Mouse (Mus musculus) thymus, adult 2 months (tissue): ENCODE data around the gene Ptpa. TPM values are rescaled to one million over a fixed set of nuclear protein-coding genes. Genes with fewer than 3 reads are reported as not detected.

Source experiments
- DNase-seq: peaks from one replicate; pipeline ENCODE4 v3.0.0; 2021
- H3K27ac ChIP-seq: fragments of 200-500 bp; 2 replicates; pipeline ENCODE4 v1.5.1; 2012; ENCODE audit warnings: low read length, control low read depth; ENCODE audit not compliant: control insufficient read depth, insufficient read depth
- H3K27me3 ChIP-seq: fragments of 200-500 bp; 2 replicates; pipeline ENCODE4 v1.6.1; 2012; ENCODE audit warnings: mild to moderate bottlenecking, low read length, moderate library complexity, mixed read lengths; ENCODE audit not compliant: control insufficient read depth, insufficient read depth
- H3K36me3 ChIP-seq: fragments of 200-500 bp; 2 replicates; pipeline ENCODE4 v1.6.1; 2012; ENCODE audit warnings: mild to moderate bottlenecking, low read length, moderate library complexity; ENCODE audit not compliant: control insufficient read depth, insufficient read depth
- H3K4me1 ChIP-seq: fragments of 200-500 bp; replicated peaks from 2 replicates; pipeline ENCODE4 v1.6.1; 2012; ENCODE audit warnings: low read length; ENCODE audit not compliant: control insufficient read depth, insufficient read depth
- H3K4me3 ChIP-seq: fragments of 200-500 bp; 2 replicates; pipeline ENCODE4 v1.5.1; 2012; ENCODE audit warnings: mild to moderate bottlenecking, low read length, control low read depth, moderate library complexity; ENCODE audit not compliant: control insufficient read depth, insufficient read depth
- CTCF ChIP-seq: fragments of 200-500 bp; IDR thresholded peaks from 2 replicates; pipeline ENCODE4 v1.5.1; 2012; ENCODE audit warnings: mild to moderate bottlenecking, control low read depth, low read length, moderate library complexity, borderline replicate concordance; ENCODE audit not compliant: control insufficient read depth, poor library complexity, insufficient read depth; ENCODE audit errors: extremely low read depth
- POLR2A ChIP-seq: fragments of 200-500 bp; IDR thresholded peaks from 2 replicates; pipeline ENCODE4 v1.6.1; 2012; ENCODE audit warnings: mild to moderate bottlenecking, low read length, control low read depth, moderate library complexity; ENCODE audit not compliant: control insufficient read depth, poor library complexity, insufficient read depth; ENCODE audit errors: extremely low read depth
- WGBS: fragments of 180-500 bp; shearing (Covaris S2); methylation state at CpG from one replicate; pipeline ENCODE4 v1.1.7; 2018; 5-methylcytosine and 5-hydroxymethylcytosine counted together
- polyA plus RNA-seq: library from polyadenylated mRNA; depleted of rRNA; stranded (reverse); fragments of >200 nt; gene quantifications from 2 replicates; pipeline ENCODE4 v1.2.3, GENCODE M21; 2012; rRNA removed

Ptpa gene
- polyA plus RNA-seq: 180 and 227 TPM in 2 replicates

DNA sequence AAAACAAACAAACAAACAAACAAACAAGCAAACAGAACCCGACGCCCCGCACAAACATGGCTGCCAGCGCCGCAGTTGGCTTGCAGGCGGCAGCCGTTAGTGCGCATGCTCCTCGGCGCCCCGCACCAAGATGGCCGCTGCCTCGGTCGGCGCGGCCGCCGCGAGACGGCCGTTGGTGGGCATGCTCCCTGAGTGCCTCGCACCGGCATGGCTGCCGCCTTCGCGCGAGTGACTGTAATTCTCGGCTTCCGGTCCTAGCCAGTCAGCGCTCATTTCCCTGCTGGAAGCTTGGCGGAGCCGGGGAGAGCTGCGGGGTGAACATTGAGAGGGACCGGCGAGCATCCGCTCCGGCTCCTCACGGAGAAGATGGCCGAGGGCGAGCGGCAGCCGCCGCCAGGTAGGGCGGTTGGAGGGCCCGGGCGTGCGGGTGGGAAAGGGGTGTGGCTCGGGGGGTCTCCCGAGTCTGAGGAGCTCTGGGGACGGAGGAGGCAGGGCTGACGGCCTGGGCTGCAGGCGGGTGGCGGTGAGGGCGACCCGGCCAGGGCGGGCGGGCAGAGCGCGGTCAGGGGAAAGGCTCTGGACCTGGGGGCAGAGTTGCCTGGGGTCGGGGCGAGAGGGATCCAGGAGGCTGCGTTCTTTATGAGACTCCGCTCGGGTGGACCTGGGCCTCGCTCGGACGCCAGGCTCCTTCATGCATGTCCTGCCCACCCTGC, at the start of gene Ptpa:
TSS of gene Ptpa (plus strand) at position 104 of the 713 bp plus-strand sequence.
- Histone ChIP-seq H3K4me3 (peak within 1 kb of the TSS; percentile 60), H3K4me1 (peaks cover 13% of the 10 kb centered on the region), H3K27ac (peak within 1 kb of the TSS; percentile 52; the same call in 1 of the 2 replicates), H3K27me3 (no peaks in the 10 kb centered on the region), H3K36me3 (no peaks in the 10 kb centered on the region)
- WGBS: under 1% methylated on average over 67 of the region's 67 CpGs
- TF ChIP-seq CTCF: peak; percentile 59; the same call in 1 of the 2 replicates
- peak; percentile 95 for TF ChIP-seq POLR2A
- DNase-seq: peak; percentile 93

DNA sequence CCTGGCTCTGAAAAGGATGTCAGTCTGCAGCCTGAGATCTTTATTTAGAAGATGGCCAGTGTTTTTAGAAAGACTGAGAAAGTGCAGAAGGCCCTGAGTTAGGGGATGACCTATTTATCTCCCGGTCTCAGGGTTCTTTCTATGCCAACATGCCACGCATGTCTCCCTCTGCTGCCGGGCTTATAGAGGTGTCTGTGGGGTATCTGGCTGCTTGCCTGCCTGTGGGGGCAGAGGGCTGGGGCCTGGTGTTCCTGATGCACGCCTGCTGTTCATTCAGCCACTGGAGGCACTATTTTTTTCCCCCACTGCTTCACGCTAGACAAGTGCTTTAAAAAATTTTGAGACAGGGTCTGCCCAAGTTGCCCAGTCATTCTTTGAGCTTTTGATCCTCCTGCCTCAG, 49.6 kb upstream of the Ptpa start:
- TF ChIP-seq CTCF: no peak
- TF ChIP-seq POLR2A: no peak
- Histone ChIP-seq H3K27me3 (no peaks in the 10 kb centered on the region), H3K4me3 (no peak overlapping the region), H3K4me1 (peaks cover 8% of the 10 kb centered on the region), H3K36me3 (peaks cover 6% of the 10 kb centered on the region; the same call in 1 of the 2 replicates), H3K27ac (no peak overlapping the region)
- WGBS: 67% methylated on average over 5 of the region's 5 CpGs
- DNase-seq: no peak

DNA sequence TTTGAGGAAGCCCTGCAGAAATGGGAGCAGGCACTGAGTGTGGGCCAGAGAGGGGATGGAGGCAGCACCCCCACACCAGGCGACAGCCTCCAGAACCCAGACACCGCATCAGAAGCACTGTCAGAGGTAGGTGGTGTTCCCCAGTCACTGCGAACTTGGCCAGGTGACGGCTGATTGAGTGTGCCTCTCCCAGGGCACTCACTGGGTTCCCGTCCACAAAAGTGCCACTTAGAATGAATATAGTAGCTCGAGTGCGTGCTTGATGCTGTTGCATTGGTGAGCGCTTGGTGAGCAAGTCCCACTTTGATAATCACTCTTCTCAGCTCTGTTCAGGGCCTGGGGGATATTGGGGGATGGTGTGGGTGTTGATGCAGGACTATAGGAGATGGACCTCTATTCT, 44.3 kb upstream of the Ptpa start:
- H3K4me1 ChIP-seq: no peaks in the 10 kb centered on the region
- peaks cover 6% of the 10 kb centered on the region; the same call in 1 of the 2 replicates for H3K36me3 ChIP-seq
- H3K27me3 ChIP-seq: no peaks in the 10 kb centered on the region
- H3K4me3 ChIP-seq: no peak overlapping the region
- no peak for DNase-seq
- no peak for TF ChIP-seq CTCF
- WGBS: over 99% methylated on average over 8 of the region's 8 CpGs
- no peak overlapping the region for H3K27ac ChIP-seq

DNA sequence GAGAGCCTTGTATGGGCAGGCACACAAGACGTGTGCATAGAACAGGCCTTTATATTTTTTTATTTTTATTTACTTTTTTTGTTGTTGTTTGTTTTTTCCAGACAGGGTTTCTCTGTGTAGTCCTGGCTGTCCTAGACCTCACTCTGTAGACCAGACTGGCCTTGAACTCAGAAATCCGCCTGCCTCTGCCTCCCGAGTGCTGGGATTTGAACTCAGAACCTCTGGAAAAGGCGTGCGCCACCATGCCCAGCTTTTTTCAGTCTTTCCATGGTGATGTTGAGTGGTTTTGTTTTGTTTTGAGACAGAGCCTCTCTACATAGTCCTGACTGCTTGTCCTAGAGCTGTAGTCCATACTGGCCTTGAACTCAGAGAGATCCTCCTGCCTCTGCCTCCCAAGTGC, 43.1 kb upstream of the Ptpa start:
- H3K27me3 ChIP-seq: no peaks in the 10 kb centered on the region
- DNase-seq: no peak
- WGBS: 97% methylated on average over 5 of the region's 5 CpGs
- H3K4me3 ChIP-seq: no peak overlapping the region
- TF ChIP-seq CTCF (no peak), POLR2A (no peak)
- peaks cover 6% of the 10 kb centered on the region; the same call in 1 of the 2 replicates for H3K36me3 ChIP-seq
- H3K27ac ChIP-seq: no peak overlapping the region
- no peaks in the 10 kb centered on the region for H3K4me1 ChIP-seq

DNA sequence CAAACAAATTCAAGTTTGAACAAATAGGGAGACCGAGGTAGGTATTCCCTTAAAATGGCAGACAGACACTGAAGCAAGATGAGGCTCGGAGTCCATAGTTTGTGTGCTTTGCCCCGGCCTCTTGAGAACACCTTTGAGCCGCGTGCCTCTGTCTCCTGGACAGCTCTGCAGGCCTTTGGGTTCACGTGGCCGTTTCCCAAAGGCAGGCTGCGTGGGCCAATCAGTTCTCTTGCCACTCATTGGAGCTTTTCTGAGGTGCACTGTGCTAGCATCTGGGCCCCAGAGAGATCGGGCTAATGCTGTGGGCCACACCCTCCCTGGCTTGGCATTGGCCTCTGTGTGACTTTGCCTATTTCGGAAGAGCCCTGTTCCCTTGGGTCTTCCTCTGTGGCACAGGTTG, 39.9 kb upstream of the Ptpa start:
- Histone ChIP-seq H3K4me1 (no peaks in the 10 kb centered on the region), H3K27me3 (no peaks in the 10 kb centered on the region), H3K4me3 (no peak overlapping the region), H3K27ac (no peak overlapping the region), H3K36me3 (no peaks in the 10 kb centered on the region; the same call in 1 of the 2 replicates)
- WGBS: 95% methylated on average over 10 of the region's 10 CpGs
- no peak for TF ChIP-seq CTCF
- TF ChIP-seq POLR2A: no peak
- no peak for DNase-seq

DNA sequence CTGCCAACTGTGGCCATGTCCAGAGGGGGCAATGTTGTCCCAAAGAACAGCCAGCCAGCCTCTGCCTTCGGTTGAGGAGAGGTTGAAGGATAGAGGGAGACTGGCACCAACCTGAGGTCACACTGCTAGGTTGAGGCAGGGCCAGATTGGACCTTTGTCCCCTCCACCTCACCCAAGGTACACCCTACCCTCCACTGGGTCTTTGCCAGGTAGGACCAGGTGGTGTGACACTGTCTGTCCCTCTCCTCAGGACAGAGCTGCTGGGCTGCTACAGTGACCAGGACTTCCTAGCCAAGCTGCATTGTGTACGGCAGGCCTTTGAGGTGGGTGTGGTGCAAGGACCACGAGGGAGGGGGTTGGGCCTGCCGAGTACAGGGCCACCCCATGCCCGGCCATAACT, 38.1 kb upstream of the Ptpa start:
- TF ChIP-seq CTCF: no peak
- TF ChIP-seq POLR2A: no peak
- Histone ChIP-seq H3K27ac (no peak overlapping the region), H3K36me3 (no peaks in the 10 kb centered on the region), H3K4me3 (no peak overlapping the region), H3K27me3 (no peaks in the 10 kb centered on the region), H3K4me1 (no peaks in the 10 kb centered on the region)
- 96% methylated on average over 5 of the region's 5 CpGs for WGBS
- DNase-seq: no peak

DNA sequence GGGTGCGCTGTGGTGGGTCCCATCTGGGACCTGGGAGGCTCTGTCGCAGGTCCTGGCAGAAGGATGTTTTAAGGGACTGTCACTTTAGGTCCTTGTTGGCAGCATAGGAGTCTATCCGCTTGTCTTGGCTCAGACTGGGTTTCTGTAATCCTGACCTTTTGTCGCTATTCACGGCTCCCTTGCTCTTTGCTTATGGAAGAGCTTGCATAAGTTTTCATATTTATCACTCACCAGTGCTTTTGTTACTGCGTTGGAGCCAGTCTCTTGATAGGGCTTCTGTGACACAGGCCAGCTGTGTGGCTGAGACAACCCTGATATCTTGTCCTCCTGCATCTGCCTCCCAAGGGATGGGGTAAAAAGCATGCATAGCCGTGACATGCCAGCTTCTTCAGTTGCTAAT, 36.5 kb upstream of the Ptpa start:
- H3K36me3 ChIP-seq: no peaks in the 10 kb centered on the region
- no peak overlapping the region for H3K27ac ChIP-seq
- WGBS: 96% methylated on average over 7 of the region's 7 CpGs

More for the DNA sequence above, 36.5 kb upstream of the Ptpa start:
- TF ChIP-seq CTCF (no peak), POLR2A (no peak)
- Histone ChIP-seq H3K27me3 (no peaks in the 10 kb centered on the region), H3K4me1 (no peaks in the 10 kb centered on the region), H3K4me3 (no peak overlapping the region)
- DNase-seq: no peak
